Mouse (Mus musculus) gonadal fat pad, adult 2 months (tissue): ENCODE data around the gene Hey2. TPM values are rescaled to one million over a fixed set of nuclear protein-coding genes. Genes with fewer than 3 reads are reported as not detected.

ENCODE experiments used
- DNase-seq: peaks from one replicate; pipeline ENCODE4 v3.0.0-alpha.2; 2012; ENCODE audit warnings: low read depth
- polyA plus RNA-seq: library from polyadenylated mRNA; depleted of rRNA; stranded (reverse); fragments of >200 nt; gene quantifications from 2 replicates; pipeline ENCODE4 v1.2.3, GENCODE M21; 2012; rRNA removed

Gene Hey2
- polyA plus RNA-seq, 1 experiment, result 7.3 TPM

- no peak for DNase-seq
These were observed 51.6 kb downstream of the Hey2 start for GRCm38 (mm10) chr10:30791016-30791415.

GRCm38 (mm10) chr10:30789521-30789920 lies 53.1 kb downstream of the Hey2 start:
- DNase-seq, result no peak

- DNase-seq, result no peak
These were observed 54.3 kb downstream of the Hey2 start for GRCm38 (mm10) chr10:30788340-30788721.

GRCm38 (mm10) chr10:30787684-30788339 lies 54.8 kb downstream of the Hey2 start:
- DNase-seq, result no peak

GRCm38 (mm10) chr10:30786103-30786754 lies 56.4 kb downstream of the Hey2 start:
- peak; percentile 56 for DNase-seq

Other genes starting within 250 kb of the Hey2 start
- 0.62 and 1.4 TPM in 2 replicates for gene Trmt11, start 242.1 kb downstream of the Hey2 start, polyA plus RNA-seq
- gene Hint3, start 213.2 kb downstream of the Hey2 start, polyA plus RNA-seq, result 20.1 and 24.0 TPM in 2 replicates
- gene Ncoa7, start 39.5 kb downstream of the Hey2 start, polyA plus RNA-seq, result 3.8 and 4.6 TPM in 2 replicates